Mouse (Mus musculus) liver, adult 2 months (tissue): ENCODE measurements around the gene Bmpr2.

Source experiments
- CTCF ChIP-seq: fragments of 200-500 bp; IDR thresholded peaks from 2 replicates; pipeline ENCODE4 v1.5.1; 2011; ENCODE audit warnings: low read depth, low read length, control low read depth
- POLR2A ChIP-seq: fragments of 200-500 bp; IDR thresholded peaks from 2 replicates; pipeline ENCODE4 v1.6.1; 2011; ENCODE audit warnings: low read length, control low read depth; ENCODE audit not compliant: insufficient read depth; ENCODE audit errors: extremely low read depth

GRCm38 (mm10) chr1:59905916-59906315 lies 142.7 kb downstream of the Bmpr2 start:
- TF ChIP-seq POLR2A: no peak
- TF ChIP-seq CTCF: no peak
